Mouse (Mus musculus) hematopoietic multipotent progenitor cell, adult 10-12 weeks (in vitro differentiated cells): ENCODE data around the gene Qpct. TPM values are rescaled to one million over a fixed set of nuclear protein-coding genes. Genes with fewer than 3 reads are reported as not detected.

ENCODE experiments used
- polyA plus RNA-seq: library from polyadenylated mRNA; stranded (reverse); fragments of >175 nt; gene quantifications from 2 replicates; pipeline ENCODE4 v1.2.3, GENCODE M21; 2012; ENCODE audit warnings: low replicate concordance

The Qpct gene
- 0.25 TPM in 1 of 2 replicates, not detected in the other for polyA plus RNA-seq

DNA sequence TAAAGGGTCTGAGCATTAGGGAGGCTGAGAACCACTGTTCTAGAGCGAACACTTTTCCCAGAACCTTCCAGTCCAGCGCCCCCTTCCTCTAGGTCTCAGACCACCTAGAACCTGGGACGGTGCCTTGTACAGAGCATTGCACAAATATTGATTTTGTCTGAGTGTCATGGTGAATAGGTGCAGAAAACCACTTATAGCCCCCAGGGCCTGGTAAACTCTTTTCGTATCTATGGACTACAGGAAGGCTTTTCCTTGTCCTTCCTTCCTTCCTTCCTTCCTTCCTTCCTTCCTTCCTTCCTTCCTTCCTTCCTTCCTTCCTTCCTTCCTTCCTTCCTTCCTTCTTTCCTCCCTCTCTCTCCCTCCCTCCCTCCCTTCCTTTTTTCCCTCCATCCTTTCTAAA, at the start of gene Qpct:
TSS of gene Qpct (plus strand) at position 301 of the 400 bp plus-strand sequence.

DNA sequence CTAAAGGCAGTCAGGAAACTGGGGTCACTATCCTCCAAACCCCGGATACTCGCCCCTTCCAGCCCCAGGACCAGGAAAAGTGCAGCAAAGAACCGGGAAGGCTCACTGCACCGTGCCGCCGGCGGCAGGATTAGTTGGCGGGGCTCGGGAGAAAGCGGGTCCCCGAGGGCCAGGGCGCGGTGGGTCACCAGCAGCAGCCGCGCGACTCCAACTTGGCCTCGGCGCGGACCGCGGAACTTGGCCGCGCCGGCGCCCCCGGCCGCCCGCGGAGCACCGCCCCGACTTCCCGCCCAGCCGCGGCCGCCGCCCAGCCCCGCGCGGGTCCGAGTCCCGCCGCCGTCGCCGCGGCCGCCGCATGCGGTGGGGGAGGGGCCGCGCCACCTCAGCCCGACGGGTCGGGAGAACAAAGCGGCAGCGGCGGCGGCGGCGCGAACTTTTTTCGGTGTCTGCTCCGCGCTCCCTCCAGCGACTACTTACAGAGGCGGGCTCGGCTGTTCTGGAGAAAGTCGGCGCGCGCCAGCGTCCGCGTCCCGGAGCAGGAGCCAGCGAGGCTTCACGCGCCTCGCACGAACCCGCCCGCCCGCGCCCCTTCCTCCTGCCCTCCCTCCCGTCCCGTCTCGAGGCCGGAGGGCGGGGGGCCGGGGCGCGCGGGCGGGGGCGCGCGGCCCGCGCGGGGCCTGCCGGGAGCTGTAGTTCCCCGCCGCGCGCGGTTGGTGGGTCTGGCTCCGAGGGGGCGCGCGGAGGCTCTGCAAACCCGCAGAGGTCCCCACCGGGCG, 31.3 kb upstream of the Qpct start, which contains the start of gene Prkd3:
TSS of gene Prkd3 (minus strand) at position 609 of the 776 bp plus-strand sequence.

Other genes with a start within 250 kb of the Qpct start
- gene Heatr5b, start 216.5 kb upstream of the Qpct start, polyA plus RNA-seq = 2.2 and 7.5 TPM in 2 replicates
- 0.79 and 6.8 TPM in 2 replicates for gene Gpatch11, start 216.3 kb upstream of the Qpct start, polyA plus RNA-seq
- gene Eif2ak2, start 169.3 kb upstream of the Qpct start, polyA plus RNA-seq = 4.3 and 7.0 TPM in 2 replicates
- gene Sult6b1, start 144.9 kb upstream of the Qpct start, polyA plus RNA-seq = not detected in 2 replicates
- gene Cebpzos, start 135.4 kb upstream of the Qpct start, polyA plus RNA-seq = 3.9 and 4.3 TPM in 2 replicates
- gene Cebpz, start 114.8 kb upstream of the Qpct start, polyA plus RNA-seq = 5.6 and 19.6 TPM in 2 replicates
- gene Ndufaf7, start 114.8 kb upstream of the Qpct start, polyA plus RNA-seq = 1.1 and 1.9 TPM in 2 replicates
- gene Prkd3, start 31.1 kb upstream of the Qpct start, polyA plus RNA-seq = 1.4 and 2.1 TPM in 2 replicates